Mouse (Mus musculus) neural tube, embryonic 13.5 days (tissue): ENCODE data around the gene Sptb. TPM values are rescaled to one million over a fixed set of nuclear protein-coding genes. Genes with fewer than 3 reads are reported as not detected.

ENCODE experiments used
- ATAC-seq: fragments of 200-750 bp; cut with Nextera tagmentation; 2 replicates; pipeline ENCODE4 v1.8.0; 2017; ENCODE audit warnings: low read depth, mild to moderate bottlenecking, moderate TSS enrichment, moderate library complexity
- H3K27ac ChIP-seq: fragments of 300-500 bp; sonication (generic); replicated peaks from 2 replicates; pipeline ENCODE4 v1.5.1; 2015; ENCODE audit warnings: moderate library complexity, mild to moderate bottlenecking, inconsistent platforms
- H3K27me3 ChIP-seq: fragments of 300-500 bp; sonication (generic); 2 replicates; pipeline ENCODE4 v1.6.1; 2015; ENCODE audit warnings: mild to moderate bottlenecking, inconsistent platforms
- H3K36me3 ChIP-seq: fragments of 300-500 bp; sonication (generic); 2 replicates; pipeline ENCODE4 v1.6.1; 2015; ENCODE audit warnings: mild to moderate bottlenecking, inconsistent platforms
- H3K4me1 ChIP-seq: fragments of 300-500 bp; sonication (generic); replicated peaks from 2 replicates; pipeline ENCODE4 v1.6.1; 2015; ENCODE audit warnings: inconsistent platforms
- H3K4me2 ChIP-seq: fragments of 300-500 bp; sonication (generic); 2 replicates; pipeline ENCODE4 v1.6.1; 2015; ENCODE audit warnings: inconsistent platforms, mild to moderate bottlenecking, moderate library complexity
- H3K4me3 ChIP-seq: fragments of 300-500 bp; sonication (generic); 2 replicates; pipeline ENCODE4 v1.5.1; 2015; ENCODE audit warnings: mild to moderate bottlenecking, inconsistent platforms
- H3K9ac ChIP-seq: fragments of 300-500 bp; sonication (generic); 2 replicates; pipeline ENCODE4 v1.6.1; 2015; ENCODE audit warnings: moderate library complexity, mild to moderate bottlenecking, inconsistent platforms
- H3K9me3 ChIP-seq: fragments of 300-500 bp; sonication (generic); 2 replicates; pipeline ENCODE4 v1.6.1; 2016; ENCODE audit warnings: inconsistent platforms
- WGBS: fragments of 180-500 bp; shearing (Covaris S2); methylation state at CpG from one replicate; pipeline ENCODE4 v1.1.7; 2015; 5-methylcytosine and 5-hydroxymethylcytosine counted together
- polyA plus RNA-seq: library from polyadenylated mRNA; unstranded; fragments of >200 nt; fragmentation: Nextera tagmentation; extraction: Ambion mirVana; gene quantifications from 2 replicates; pipeline ENCODE4 v1.2.1, GENCODE M21; 2015

The Sptb gene
- polyA plus RNA-seq, 1 experiment from 2014 or later, result 2.7 TPM

- whole genome bisulfite sequencing, result 59% methylated on average over 15 of the region's 15 CpGs
- H3K4me2 ChIP-seq, result no peak overlapping the region
- no peaks in the 10 kb centered on the region for H3K9me3 ChIP-seq
- peaks cover 15% of the 10 kb centered on the region for H3K4me1 ChIP-seq
- no peaks in the 10 kb centered on the region for H3K27me3 ChIP-seq
- H3K4me3 ChIP-seq, result no peak overlapping the region
- peak; percentile 40; the same call in 1 of the 2 replicates for ATAC-seq
- H3K36me3 ChIP-seq, result no peaks in the 10 kb centered on the region
- no peak overlapping the region for H3K27ac ChIP-seq
- no peak overlapping the region for H3K9ac ChIP-seq
Measured at GRCm38 (mm10) chr12:76596292-76597023, 113.9 kb downstream of the Sptb start.

GRCm38 (mm10) chr12:76595830-76596229, 114.5 kb downstream of the Sptb start:
- WGBS, result 81% methylated on average over 2 of the region's 2 CpGs
- Histone ChIP-seq H3K9me3 (no peaks in the 10 kb centered on the region), H3K9ac (peak overlapping the region; percentile 17; the same call in 1 of the 2 replicates), H3K27me3 (no peaks in the 10 kb centered on the region), H3K36me3 (no peaks in the 10 kb centered on the region), H3K4me3 (no peak overlapping the region), H3K4me2 (no peak overlapping the region), H3K4me1 (peaks cover 15% of the 10 kb centered on the region), H3K27ac (no peak overlapping the region)
- ATAC-seq, result no peak

GRCm38 (mm10) chr12:76594556-76594955, 115.8 kb downstream of the Sptb start:
- 72% methylated on average over 3 of the region's 3 CpGs for WGBS
- H3K4me2 ChIP-seq, result no peak overlapping the region
- no peaks in the 10 kb centered on the region for H3K9me3 ChIP-seq
- no peaks in the 10 kb centered on the region for H3K27me3 ChIP-seq
- no peak overlapping the region for H3K27ac ChIP-seq
- H3K36me3 ChIP-seq, result no peaks in the 10 kb centered on the region
- no peak overlapping the region for H3K9ac ChIP-seq
- no peak for ATAC-seq
- H3K4me3 ChIP-seq, result no peak overlapping the region
- peaks cover 15% of the 10 kb centered on the region for H3K4me1 ChIP-seq

GRCm38 (mm10) chr12:76593839-76594322, 116.5 kb downstream of the Sptb start:
- WGBS, result 17% methylated on average over 7 of the region's 7 CpGs
- Histone ChIP-seq H3K27ac (0 out of 2 replicates have a peak overlapping the region, but pooled peaks have one; percentile 10), H3K4me2 (no peak overlapping the region), H3K36me3 (no peaks in the 10 kb centered on the region), H3K9me3 (no peaks in the 10 kb centered on the region), H3K27me3 (no peaks in the 10 kb centered on the region), H3K4me1 (peaks cover 15% of the 10 kb centered on the region), H3K4me3 (no peak overlapping the region), H3K9ac (no peak overlapping the region)
- ATAC-seq, result peak; percentile 33; the same call in 1 of the 2 replicates

- WGBS, result 84% methylated on average over 6 of the region's 6 CpGs
- Histone ChIP-seq H3K4me2 (no peak overlapping the region), H3K4me1 (peaks cover 15% of the 10 kb centered on the region), H3K27ac (no peak overlapping the region), H3K36me3 (no peaks in the 10 kb centered on the region), H3K27me3 (no peaks in the 10 kb centered on the region), H3K9ac (no peak overlapping the region), H3K4me3 (no peak overlapping the region), H3K9me3 (no peaks in the 10 kb centered on the region)
- no peak for ATAC-seq
Measured at GRCm38 (mm10) chr12:76593254-76593653, 117.1 kb downstream of the Sptb start.

GRCm38 (mm10) chr12:76592213-76592612, 118.1 kb downstream of the Sptb start:
- H3K9ac ChIP-seq, result no peak overlapping the region
- no peak for ATAC-seq
- 60% methylated on average over 1 of the region's 1 CpGs for WGBS
- peaks cover 15% of the 10 kb centered on the region for H3K4me1 ChIP-seq
- no peaks in the 10 kb centered on the region for H3K27me3 ChIP-seq
- H3K36me3 ChIP-seq, result no peaks in the 10 kb centered on the region
- H3K4me2 ChIP-seq, result no peak overlapping the region
- no peak overlapping the region for H3K27ac ChIP-seq
- no peak overlapping the region for H3K4me3 ChIP-seq
- H3K9me3 ChIP-seq, result no peaks in the 10 kb centered on the region

GRCm38 (mm10) chr12:76591037-76591436, 119.3 kb downstream of the Sptb start:
- Histone ChIP-seq H3K27ac (no peak overlapping the region), H3K4me2 (no peak overlapping the region), H3K4me1 (peaks cover 15% of the 10 kb centered on the region), H3K36me3 (no peaks in the 10 kb centered on the region), H3K9me3 (no peaks in the 10 kb centered on the region), H3K4me3 (no peak overlapping the region), H3K9ac (no peak overlapping the region), H3K27me3 (no peaks in the 10 kb centered on the region)
- no peak for ATAC-seq
- 79% methylated on average over 3 of the region's 3 CpGs for WGBS

- Histone ChIP-seq H3K27me3 (no peaks in the 10 kb centered on the region), H3K4me3 (no peak overlapping the region), H3K4me2 (no peak overlapping the region), H3K9ac (no peak overlapping the region), H3K36me3 (no peaks in the 10 kb centered on the region), H3K27ac (no peak overlapping the region), H3K9me3 (no peaks in the 10 kb centered on the region), H3K4me1 (peaks cover 11% of the 10 kb centered on the region)
- no peak for ATAC-seq
- WGBS, result 80% methylated on average over 6 of the region's 6 CpGs
Measured at GRCm38 (mm10) chr12:76589531-76589930, 120.8 kb downstream of the Sptb start.

GRCm38 (mm10) chr12:76587357-76587756, 123.0 kb downstream of the Sptb start:
- no peak overlapping the region for H3K27ac ChIP-seq
- H3K4me1 ChIP-seq, result peaks cover 9% of the 10 kb centered on the region
- no peaks in the 10 kb centered on the region for H3K27me3 ChIP-seq
- ATAC-seq, result no peak
- H3K4me3 ChIP-seq, result no peak overlapping the region
- WGBS, result 66% methylated on average over 11 of the region's 11 CpGs
- H3K4me2 ChIP-seq, result no peak overlapping the region
- H3K9me3 ChIP-seq, result no peaks in the 10 kb centered on the region
- H3K9ac ChIP-seq, result no peak overlapping the region
- H3K36me3 ChIP-seq, result no peaks in the 10 kb centered on the region

GRCm38 (mm10) chr12:76585028-76585427, 125.3 kb downstream of the Sptb start:
- peaks cover 14% of the 10 kb centered on the region for H3K4me1 ChIP-seq
- H3K4me3 ChIP-seq, result no peak overlapping the region
- no peak overlapping the region for H3K9ac ChIP-seq
- no peak overlapping the region for H3K27ac ChIP-seq
- no peaks in the 10 kb centered on the region for H3K27me3 ChIP-seq
- ATAC-seq, result no peak
- H3K9me3 ChIP-seq, result no peaks in the 10 kb centered on the region
- no peaks in the 10 kb centered on the region for H3K36me3 ChIP-seq
- H3K4me2 ChIP-seq, result no peak overlapping the region

- WGBS, result 91% methylated on average over 7 of the region's 7 CpGs
- Histone ChIP-seq H3K27ac (no peak overlapping the region), H3K4me3 (no peak overlapping the region)
Measured at GRCm38 (mm10) chr12:76583454-76583853, 126.9 kb downstream of the Sptb start.

GRCm38 (mm10) chr12:76582841-76583240, 127.5 kb downstream of the Sptb start:
- Histone ChIP-seq H3K4me1 (peaks cover 14% of the 10 kb centered on the region), H3K9ac (no peak overlapping the region), H3K9me3 (no peaks in the 10 kb centered on the region), H3K36me3 (no peaks in the 10 kb centered on the region), H3K27me3 (no peaks in the 10 kb centered on the region), H3K27ac (no peak overlapping the region), H3K4me2 (no peak overlapping the region), H3K4me3 (no peak overlapping the region)
- WGBS, result 32% methylated on average over 6 of the region's 6 CpGs
- ATAC-seq, result peak; percentile 61; the same call in 1 of the 2 replicates

More at GRCm38 (mm10) chr12:76583454-76583853, 126.9 kb downstream of the Sptb start:
- ATAC-seq, result no peak
- H3K4me1 ChIP-seq, result peaks cover 14% of the 10 kb centered on the region
- H3K27me3 ChIP-seq, result no peaks in the 10 kb centered on the region
- no peak overlapping the region for H3K4me2 ChIP-seq
- no peak overlapping the region for H3K9ac ChIP-seq
- H3K9me3 ChIP-seq, result no peaks in the 10 kb centered on the region
- no peaks in the 10 kb centered on the region for H3K36me3 ChIP-seq

GRCm38 (mm10) chr12:76582139-76582538, 128.2 kb downstream of the Sptb start:
- H3K27ac ChIP-seq, result no peak overlapping the region
- H3K4me1 ChIP-seq, result peaks cover 14% of the 10 kb centered on the region
- H3K4me3 ChIP-seq, result no peak overlapping the region
- ATAC-seq, result no peak
- H3K36me3 ChIP-seq, result no peaks in the 10 kb centered on the region
- no peak overlapping the region for H3K9ac ChIP-seq
- no peaks in the 10 kb centered on the region for H3K27me3 ChIP-seq
- no peaks in the 10 kb centered on the region for H3K9me3 ChIP-seq
- 76% methylated on average over 3 of the region's 3 CpGs for WGBS
- H3K4me2 ChIP-seq, result no peak overlapping the region
